Mouse (Mus musculus) kidney, adult 2 months (tissue): ENCODE measurements around the gene Rsc1a1. TPM values are rescaled to one million over a fixed set of nuclear protein-coding genes. Genes with fewer than 3 reads are reported as not detected.

Experiments
- DNase-seq: peaks from one replicate; pipeline ENCODE4 v3.0.0; 2021
- H3K27ac ChIP-seq: fragments of 200-500 bp; 2 replicates; pipeline ENCODE4 v1.5.1; 2012; ENCODE audit warnings: low read depth, low read length, control low read depth, inconsistent platforms; ENCODE audit not compliant: insufficient read depth
- H3K27me3 ChIP-seq: fragments of 200-500 bp; replicated peaks from 2 replicates; pipeline ENCODE4 v1.6.1; 2012; ENCODE audit warnings: mild to moderate bottlenecking, moderate library complexity, low read length, inconsistent platforms; ENCODE audit not compliant: control insufficient read depth, insufficient read depth
- H3K36me3 ChIP-seq: fragments of 200-500 bp; 2 replicates; pipeline ENCODE4 v1.6.1; 2012; ENCODE audit warnings: mild to moderate bottlenecking, moderate library complexity, low read length, inconsistent platforms; ENCODE audit not compliant: control insufficient read depth, insufficient read depth
- H3K4me1 ChIP-seq: fragments of 200-500 bp; 2 replicates; pipeline ENCODE4 v1.6.1; 2011; ENCODE audit warnings: low read length; ENCODE audit not compliant: control insufficient read depth, insufficient read depth
- H3K4me3 ChIP-seq: fragments of 200-500 bp; 2 replicates; pipeline ENCODE4 v1.5.1; 2011; ENCODE audit warnings: mild to moderate bottlenecking, low read depth, low read length, control low read depth; ENCODE audit not compliant: insufficient read depth
- CTCF ChIP-seq: fragments of 200-500 bp; conservative IDR thresholded peaks from 2 replicates; pipeline ENCODE4 v1.5.1; 2011; ENCODE audit warnings: low read depth, mild to moderate bottlenecking, control low read depth, low read length, moderate library complexity, mixed read lengths; ENCODE audit not compliant: insufficient read depth, insufficient read length
- POLR2A ChIP-seq: fragments of 200-500 bp; IDR thresholded peaks from one replicate; pipeline ENCODE4 v1.6.1; 2011; ENCODE audit warnings: low read depth, low read length, control low read depth
- WGBS: fragments of 180-500 bp; shearing (Covaris S2); methylation state at CpG from one replicate; pipeline ENCODE4 v1.1.7; 2018; 5-methylcytosine and 5-hydroxymethylcytosine counted together
- polyA plus RNA-seq: library from polyadenylated mRNA; depleted of rRNA; stranded (reverse); fragments of >200 nt; gene quantifications from 2 replicates; pipeline ENCODE4 v1.2.3, GENCODE M21; 2012; rRNA removed

The Rsc1a1 gene
- polyA plus RNA-seq, 1 experiment: 18.2 TPM

- TF ChIP-seq POLR2A (no peak), CTCF (no peak)
- DNase-seq: peak; percentile 94
- no peaks in the 10 kb centered on the region for H3K27me3 ChIP-seq
Measured at GRCm38 (mm10) chr4:141643118-141643855, 42.1 kb downstream of the Rsc1a1 start.

GRCm38 (mm10) chr4:141641961-141642811 is 43.2 kb downstream of the Rsc1a1 start:
- Histone ChIP-seq H3K27ac (peak overlapping the region; percentile 90), H3K4me3 (peak overlapping the region; percentile 18), H3K27me3 (no peaks in the 10 kb centered on the region), H3K36me3 (peaks cover 2% of the 10 kb centered on the region; the same call in 1 of the 2 replicates), H3K4me1 (peaks cover 22% of the 10 kb centered on the region)
- no peak for TF ChIP-seq CTCF
- TF ChIP-seq POLR2A: no peak
- 68% methylated on average over 25 of the region's 25 CpGs for WGBS
- DNase-seq: peak; percentile 88

More at GRCm38 (mm10) chr4:141643118-141643855, 42.1 kb downstream of the Rsc1a1 start:
- Histone ChIP-seq H3K27ac (peak overlapping the region; percentile 65), H3K4me1 (peaks cover 22% of the 10 kb centered on the region), H3K4me3 (no peak overlapping the region), H3K36me3 (peaks cover 2% of the 10 kb centered on the region; the same call in 1 of the 2 replicates)
- WGBS: 4% methylated on average over 7 of the region's 7 CpGs

GRCm38 (mm10) chr4:141641353-141641771 is 44.0 kb downstream of the Rsc1a1 start:
- Histone ChIP-seq H3K4me3 (peak overlapping the region; percentile 18), H3K36me3 (peaks cover 2% of the 10 kb centered on the region; the same call in 1 of the 2 replicates), H3K4me1 (peaks cover 22% of the 10 kb centered on the region), H3K27ac (peak overlapping the region; percentile 90), H3K27me3 (no peaks in the 10 kb centered on the region)
- DNase-seq: peak; percentile 95
- TF ChIP-seq POLR2A (no peak), CTCF (no peak)
- WGBS: 38% methylated on average over 7 of the region's 7 CpGs

GRCm38 (mm10) chr4:141639474-141639873 is 45.9 kb downstream of the Rsc1a1 start:
- Histone ChIP-seq H3K4me1 (peaks cover 22% of the 10 kb centered on the region), H3K4me3 (no peak overlapping the region), H3K36me3 (peaks cover 2% of the 10 kb centered on the region; the same call in 1 of the 2 replicates), H3K27ac (peak overlapping the region; percentile 29; the same call in 1 of the 2 replicates), H3K27me3 (no peaks in the 10 kb centered on the region)
- WGBS: 56% methylated on average over 11 of the region's 11 CpGs
- no peak for TF ChIP-seq POLR2A
- TF ChIP-seq CTCF: no peak; the same call in 1 of the 2 replicates
- DNase-seq: peak; percentile 55

- Histone ChIP-seq H3K36me3 (peaks cover 6% of the 10 kb centered on the region; the same call in 1 of the 2 replicates), H3K4me3 (no peak overlapping the region), H3K27ac (peak overlapping the region; percentile 49; the same call in 1 of the 2 replicates), H3K4me1 (peaks cover 3% of the 10 kb centered on the region; the same call in 1 of the 2 replicates), H3K27me3 (no peaks in the 10 kb centered on the region)
- WGBS: 59% methylated on average over 5 of the region's 5 CpGs
- peak; percentile 91 for DNase-seq
- TF ChIP-seq POLR2A: no peak
- TF ChIP-seq CTCF: no peak
Measured at GRCm38 (mm10) chr4:141636693-141637092, 48.7 kb downstream of the Rsc1a1 start.

- DNase-seq: no peak
- Histone ChIP-seq H3K36me3 (peaks cover 13% of the 10 kb centered on the region), H3K27ac (peak overlapping the region; percentile 31; the same call in 1 of the 2 replicates), H3K27me3 (no peaks in the 10 kb centered on the region), H3K4me3 (no peak overlapping the region), H3K4me1 (peaks cover 3% of the 10 kb centered on the region; the same call in 1 of the 2 replicates)
- 85% methylated on average over 9 of the region's 9 CpGs for WGBS
- no peak for TF ChIP-seq CTCF
- no peak for TF ChIP-seq POLR2A
Measured at GRCm38 (mm10) chr4:141635991-141636390, 49.4 kb downstream of the Rsc1a1 start.

Other genes with a start within 250 kb of the Rsc1a1 start
- gene Srarp, start 249.5 kb downstream of the Rsc1a1 start, polyA plus RNA-seq: 0.11 and 0.14 TPM in 2 replicates
- gene Zbtb17, start 240.9 kb downstream of the Rsc1a1 start, polyA plus RNA-seq: 23.4 and 28.9 TPM in 2 replicates
- 15.9 and 19.6 TPM in 2 replicates for gene Spen, start 147.0 kb downstream of the Rsc1a1 start, polyA plus RNA-seq
- 10.2 and 10.5 TPM in 2 replicates for gene Fblim1, start 79.5 kb downstream of the Rsc1a1 start, polyA plus RNA-seq
- gene Tmem82, start 67.0 kb downstream of the Rsc1a1 start, polyA plus RNA-seq: 29.0 and 32.3 TPM in 2 replicates
- gene Slc25a34, start 61.8 kb downstream of the Rsc1a1 start, polyA plus RNA-seq: 30.1 and 33.8 TPM in 2 replicates
- gene Plekhm2, start 20.7 kb downstream of the Rsc1a1 start, polyA plus RNA-seq: 79.7 and 85.4 TPM in 2 replicates
- 21.9 and 23.4 TPM in 2 replicates for gene Ddi2, start 37.8 kb upstream of the Rsc1a1 start, polyA plus RNA-seq
- gene Agmat, start 61.1 kb upstream of the Rsc1a1 start, polyA plus RNA-seq: 9.4 and 10.8 TPM in 2 replicates
- 12.6 and 13.6 TPM in 2 replicates for gene Dnajc16, start 105.3 kb upstream of the Rsc1a1 start, polyA plus RNA-seq
- gene Casp9, start 108.0 kb upstream of the Rsc1a1 start, polyA plus RNA-seq: 22.2 and 23.7 TPM in 2 replicates
- gene Cela2a, start 140.6 kb upstream of the Rsc1a1 start, polyA plus RNA-seq: 0.52 TPM in 1 of 2 replicates, not detected in the other
- 0.10 TPM in 1 of 2 replicates, not detected in the other for gene Ctrc, start 160.8 kb upstream of the Rsc1a1 start, polyA plus RNA-seq
- 36.3 and 41.0 TPM in 2 replicates for gene Efhd2, start 189.3 kb upstream of the Rsc1a1 start, polyA plus RNA-seq